Mouse (Mus musculus) gonadal fat pad, adult 2 months (tissue): ENCODE results near the gene Klhl28. TPM values are rescaled to one million over a fixed set of nuclear protein-coding genes. Genes with fewer than 3 reads are reported as not detected.
A peak's percentile ranks its signal among the peaks of the same experiment; 100 is the strongest.

Source experiments
- DNase-seq: peaks from one replicate; pipeline ENCODE4 v3.0.0-alpha.2; 2012; ENCODE audit warnings: low read depth
- polyA plus RNA-seq: library from polyadenylated mRNA; depleted of rRNA; stranded (reverse); fragments of >200 nt; gene quantifications from 2 replicates; pipeline ENCODE4 v1.2.3, GENCODE M21; 2012; rRNA removed

Klhl28 gene
- 3.1 and 3.9 TPM in 2 replicates for polyA plus RNA-seq

DNA sequence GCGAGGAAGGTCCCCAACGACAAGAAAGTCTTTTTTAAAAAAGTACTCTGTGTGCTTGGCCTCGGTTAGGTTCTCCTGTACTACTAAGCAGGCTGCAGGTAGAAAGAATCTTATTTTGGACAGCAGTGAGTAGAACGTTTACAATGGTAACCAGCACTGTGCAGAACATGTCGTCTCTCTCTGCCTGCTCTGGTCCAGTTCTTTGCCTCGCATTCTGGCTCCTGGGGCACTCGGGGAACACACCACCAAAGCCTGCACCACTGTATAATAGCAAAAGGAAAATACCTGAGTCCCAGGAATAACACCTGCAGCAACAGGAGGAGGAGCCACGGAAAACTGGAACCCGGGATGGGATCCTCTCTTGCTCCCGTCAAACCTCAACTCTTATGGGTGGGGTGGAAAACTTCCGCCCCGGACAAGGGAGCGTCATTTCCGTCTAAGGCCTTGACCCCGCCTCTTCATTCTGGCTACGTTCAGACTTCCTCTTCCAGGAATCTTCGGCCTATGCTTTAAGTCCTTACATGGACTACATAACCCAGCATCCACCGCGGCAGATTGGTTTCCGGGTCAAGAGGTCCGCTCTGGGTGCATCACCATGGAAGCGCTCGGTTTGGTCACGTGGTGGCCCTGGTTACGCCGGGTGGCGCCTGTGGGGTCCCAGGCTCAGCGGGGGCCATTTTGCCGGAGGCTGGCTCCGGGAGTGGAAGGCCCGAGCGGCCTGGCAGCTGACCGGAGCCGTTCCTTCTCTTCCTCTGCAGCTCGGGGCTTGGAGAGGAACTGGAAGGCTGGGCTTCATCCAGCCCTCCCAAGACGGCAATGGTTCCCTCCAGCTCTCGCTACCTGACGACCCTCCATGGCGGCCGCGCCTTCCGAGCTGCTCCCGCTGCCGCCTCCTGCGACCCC lies at the start of gene Klhl28, which contains the start of gene Togaram1:
Gene Klhl28, minus strand, starts transcription at position 411 of the 903 bp plus-strand sequence.
Gene Togaram1, plus strand, starts transcription at position 681 of the 903 bp plus-strand sequence.
- DNase-seq, result peak; percentile 93

GRCm38 (mm10) chr12:65007725-65008124 lies 42.4 kb upstream of the Klhl28 start:
- DNase-seq, result no peak

GRCm38 (mm10) chr12:64977518-64977917 lies 12.2 kb upstream of the Klhl28 start:
- no peak for DNase-seq

- no peak for DNase-seq
Measured at GRCm38 (mm10) chr12:64976191-64976590, 10.9 kb upstream of the Klhl28 start.

DNA sequence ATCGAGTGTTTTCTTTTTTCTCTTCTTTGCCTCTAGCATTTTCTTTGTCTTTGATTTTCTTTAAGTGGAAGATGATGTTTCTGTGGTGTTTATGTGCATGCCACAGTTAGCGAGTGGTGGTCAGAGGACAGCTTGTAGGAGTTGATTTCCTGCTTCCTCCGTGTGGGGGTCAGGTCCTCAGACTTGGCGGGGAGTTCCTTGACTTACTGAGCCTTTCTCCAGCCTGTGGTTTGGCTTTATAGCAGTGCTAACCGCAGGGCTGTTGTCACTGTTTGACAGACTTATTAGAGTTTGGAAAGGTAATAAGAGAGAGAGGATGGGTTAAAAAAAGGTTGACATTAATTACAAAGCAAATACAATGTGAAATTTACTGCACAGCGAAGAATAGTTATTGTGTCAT lies 10.2 kb upstream of the Klhl28 start:
- no peak for DNase-seq

DNA sequence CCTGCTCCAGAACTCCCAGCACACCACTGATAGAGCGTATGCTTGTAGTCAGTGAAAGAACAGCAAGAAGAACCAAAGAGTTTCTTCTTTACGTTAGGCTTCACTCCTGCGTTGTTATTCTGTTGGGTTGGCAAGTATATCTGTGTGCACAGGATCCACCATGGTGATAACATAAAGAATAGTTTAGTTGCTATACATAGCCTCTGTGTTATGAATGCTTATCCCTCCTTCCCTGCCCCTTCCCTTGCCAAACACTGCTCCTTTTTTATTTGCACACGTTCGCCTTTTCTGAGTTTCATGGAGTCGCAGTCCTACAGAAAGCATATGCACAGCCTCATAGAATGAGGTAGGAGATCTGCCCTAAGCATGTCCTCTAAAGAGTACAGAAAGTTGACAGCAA lies 6.7 kb upstream of the Klhl28 start:
- DNase-seq, result no peak

GRCm38 (mm10) chr12:64971399-64971798 lies 6.1 kb upstream of the Klhl28 start:
- DNase-seq, result no peak

DNA sequence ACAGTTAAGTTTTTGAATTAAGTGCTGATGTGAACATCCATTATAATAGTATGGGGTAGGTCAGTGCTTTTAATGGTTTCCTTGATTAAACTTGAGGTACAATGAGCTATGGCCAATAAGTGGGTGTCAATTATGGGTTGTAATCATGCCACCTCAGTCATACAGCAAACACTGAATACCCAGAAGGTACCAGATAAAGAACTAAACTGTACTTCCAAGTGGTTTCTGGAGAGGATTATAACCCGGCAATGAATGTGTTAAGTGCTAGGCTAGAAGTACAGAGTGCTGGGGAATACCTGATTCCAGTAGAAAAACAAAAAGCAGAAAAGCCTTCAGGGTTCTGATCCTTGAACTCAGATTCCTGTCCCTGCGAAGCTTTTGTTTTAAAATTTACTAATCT lies 2.7 kb upstream of the Klhl28 start:
- no peak for DNase-seq

- DNase-seq, result no peak
Measured at GRCm38 (mm10) chr12:64967470-64967869, 2.1 kb upstream of the Klhl28 start.

DNA sequence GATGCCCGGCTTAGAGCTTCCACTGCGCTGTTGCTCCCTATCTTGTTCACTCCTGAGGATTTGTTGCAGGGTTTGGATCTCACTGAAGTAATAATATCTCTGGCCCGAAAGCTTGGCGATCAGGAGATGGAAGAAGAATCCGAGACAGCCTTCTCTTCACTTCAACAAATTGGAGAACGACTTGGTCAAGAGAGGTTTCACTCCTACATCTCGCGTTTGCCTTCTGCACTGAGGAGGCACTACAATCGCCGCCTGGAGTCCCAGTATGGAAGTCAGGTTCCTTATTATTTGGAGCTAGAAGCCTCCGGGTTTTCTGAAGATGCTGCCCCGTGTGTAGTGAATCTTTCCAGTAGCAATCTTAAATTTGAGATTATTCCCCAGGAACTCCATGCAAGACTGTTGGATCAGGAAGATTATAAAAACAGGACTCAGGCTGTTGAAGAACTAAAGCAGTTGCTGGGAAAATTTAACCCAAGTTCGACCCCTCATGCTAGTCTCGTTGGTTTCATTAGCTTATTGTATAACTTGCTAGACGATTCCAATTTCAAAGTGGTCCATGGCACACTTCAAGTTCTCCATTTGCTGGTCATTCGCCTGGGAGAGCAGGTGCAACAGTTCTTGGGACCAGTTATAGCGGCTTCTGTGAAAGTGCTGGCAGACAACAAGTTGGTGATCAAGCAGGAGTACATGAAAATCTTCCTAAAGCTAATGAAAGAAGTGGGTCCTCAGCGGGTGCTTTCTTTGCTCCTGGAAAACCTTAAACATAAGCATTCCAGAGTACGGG lies 1.5 kb upstream of the Klhl28 start:
- no peak for DNase-seq

DNA sequence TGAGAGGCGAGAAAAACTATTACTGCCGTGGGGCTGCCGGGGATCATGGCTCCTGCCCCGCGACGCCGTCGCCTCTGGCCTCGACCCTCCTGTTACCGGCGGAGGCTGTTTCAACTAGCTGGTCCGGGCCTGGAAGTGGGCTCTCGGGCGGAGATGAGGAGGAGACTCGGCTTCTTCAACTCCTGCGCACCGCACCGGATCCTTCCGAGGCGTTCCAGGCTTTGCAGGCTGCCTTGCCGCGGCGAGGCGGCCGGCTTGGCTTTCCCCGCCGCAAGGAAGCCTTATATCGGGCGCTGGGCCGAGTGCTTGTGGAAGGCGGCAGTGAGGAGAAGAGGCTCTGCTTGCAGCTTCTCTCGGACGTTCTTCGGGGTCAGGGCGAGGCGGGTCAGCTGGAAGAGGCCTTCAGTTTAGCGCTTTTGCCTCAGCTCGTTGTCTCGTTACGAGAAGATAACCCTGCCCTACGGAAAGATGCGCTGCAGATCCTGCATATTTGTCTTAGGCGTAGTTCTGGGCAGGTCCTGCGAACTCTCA lies 832 bp upstream of the Klhl28 start:
- DNase-seq, result no peak

DNA sequence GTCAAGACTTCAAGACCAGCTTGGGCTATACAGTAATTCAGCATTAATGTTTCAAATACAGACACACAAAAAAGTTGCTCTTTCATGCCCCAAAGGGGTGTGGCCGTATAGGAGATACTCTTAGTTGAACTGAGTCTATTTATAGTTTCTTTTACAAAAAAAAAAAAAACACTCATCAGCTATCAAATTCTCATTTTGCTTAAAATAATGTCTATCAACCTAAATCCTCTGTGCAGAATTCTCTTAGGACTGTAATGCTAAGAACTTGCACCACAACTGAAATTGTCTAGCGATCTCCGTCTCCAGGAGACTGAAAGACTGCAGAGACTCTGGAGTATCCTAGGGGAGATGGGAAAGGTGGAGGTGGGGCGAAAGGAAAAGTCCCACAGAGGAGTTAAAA lies 774 bp downstream of the Klhl28 start:
- DNase-seq, result no peak

DNA sequence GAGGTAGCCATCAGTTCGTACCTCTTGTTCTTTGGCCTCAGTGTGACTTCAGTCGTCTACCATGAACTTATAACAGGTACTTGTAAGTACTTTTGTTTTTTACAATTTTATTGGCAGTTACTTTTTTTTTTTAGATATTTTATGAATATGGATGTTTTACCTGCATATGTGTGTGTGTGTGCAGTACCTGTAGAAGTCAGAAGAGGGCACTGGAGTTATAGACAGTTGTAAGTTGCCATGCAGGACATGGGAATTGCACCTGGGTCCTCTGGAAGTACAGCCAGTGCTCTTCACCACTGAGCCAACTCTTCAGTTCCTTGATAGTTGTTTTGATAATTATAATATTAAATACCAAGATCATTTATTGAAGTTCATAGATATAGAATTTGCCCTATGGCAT lies 27.8 kb downstream of the Klhl28 start:
- DNase-seq, result no peak

DNA sequence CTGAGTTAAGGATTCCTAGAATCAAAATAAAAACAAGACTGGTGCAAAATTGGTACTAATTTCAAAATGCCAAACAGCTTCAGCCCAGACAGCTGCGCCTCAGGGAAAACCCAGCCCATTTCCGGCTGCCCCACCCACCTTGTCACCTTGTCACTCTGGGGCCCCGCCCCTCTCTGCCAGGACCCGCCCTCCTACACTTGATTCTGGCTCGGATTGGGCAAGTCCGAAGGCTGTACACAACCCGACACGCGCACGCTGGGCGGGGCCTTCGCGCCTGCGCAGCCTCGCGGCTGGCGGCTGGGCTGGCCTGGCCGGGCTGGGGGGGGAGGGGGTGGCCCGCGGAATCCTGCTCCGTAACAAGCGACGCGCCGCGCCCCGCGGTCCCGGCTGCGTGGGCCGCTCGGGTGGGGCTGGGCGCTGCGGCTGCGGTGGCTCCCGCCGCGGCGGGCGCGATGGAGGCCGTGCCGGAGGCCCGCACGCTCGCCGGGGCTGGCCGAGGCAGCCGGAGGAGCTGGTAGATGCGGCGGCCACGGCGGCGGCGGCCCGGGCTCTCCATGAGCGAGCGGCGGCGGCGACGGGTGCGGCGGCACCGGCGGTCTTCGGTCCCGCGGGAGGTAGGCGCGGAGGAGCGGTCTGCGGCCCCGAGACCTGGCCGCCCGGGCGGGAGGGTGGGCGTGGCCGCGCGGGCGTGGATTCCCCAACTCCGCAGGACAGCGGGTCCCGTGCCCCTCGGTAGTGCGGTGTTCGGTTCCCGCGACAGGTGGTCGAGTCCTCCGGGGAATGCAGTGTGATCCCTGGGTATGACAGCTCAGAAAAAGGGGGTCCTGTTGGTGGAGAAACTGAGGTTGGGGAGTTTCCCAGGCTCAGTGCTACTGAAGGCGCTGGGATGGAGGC lies 47.5 kb downstream of the Klhl28 start, which contains the start of gene Gm527:
Gene Gm527, plus strand, starts transcription at position 329 of the 894 bp plus-strand sequence.
- DNase-seq, result peak; percentile 68

- DNase-seq, result no peak
Measured at GRCm38 (mm10) chr12:64916735-64917134, 48.6 kb downstream of the Klhl28 start.

- no peak for DNase-seq
Measured at GRCm38 (mm10) chr12:64912996-64913395, 52.3 kb downstream of the Klhl28 start.

DNA sequence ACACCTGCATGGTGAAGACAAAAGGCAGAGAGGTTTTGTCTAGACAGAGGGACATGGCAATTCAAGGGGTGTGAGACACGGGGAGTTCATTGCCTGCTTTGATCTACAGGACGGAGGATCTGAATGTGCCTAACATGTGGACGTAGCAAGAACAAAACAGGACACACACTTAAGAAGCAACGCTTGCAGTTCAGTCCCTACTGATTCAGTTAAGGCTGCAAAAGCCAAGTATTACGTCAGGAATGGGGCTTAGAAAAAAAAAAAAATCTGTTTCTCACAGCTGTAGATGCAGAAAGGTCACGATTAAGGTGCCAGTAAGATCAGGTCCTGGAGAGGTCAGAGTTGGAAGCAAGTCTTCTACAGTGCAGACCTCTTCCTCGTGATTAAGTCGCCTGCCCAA lies 62.1 kb downstream of the Klhl28 start:
- DNase-seq, result no peak

- DNase-seq, result no peak
Measured at GRCm38 (mm10) chr12:64902506-64902905, 62.8 kb downstream of the Klhl28 start.

DNA sequence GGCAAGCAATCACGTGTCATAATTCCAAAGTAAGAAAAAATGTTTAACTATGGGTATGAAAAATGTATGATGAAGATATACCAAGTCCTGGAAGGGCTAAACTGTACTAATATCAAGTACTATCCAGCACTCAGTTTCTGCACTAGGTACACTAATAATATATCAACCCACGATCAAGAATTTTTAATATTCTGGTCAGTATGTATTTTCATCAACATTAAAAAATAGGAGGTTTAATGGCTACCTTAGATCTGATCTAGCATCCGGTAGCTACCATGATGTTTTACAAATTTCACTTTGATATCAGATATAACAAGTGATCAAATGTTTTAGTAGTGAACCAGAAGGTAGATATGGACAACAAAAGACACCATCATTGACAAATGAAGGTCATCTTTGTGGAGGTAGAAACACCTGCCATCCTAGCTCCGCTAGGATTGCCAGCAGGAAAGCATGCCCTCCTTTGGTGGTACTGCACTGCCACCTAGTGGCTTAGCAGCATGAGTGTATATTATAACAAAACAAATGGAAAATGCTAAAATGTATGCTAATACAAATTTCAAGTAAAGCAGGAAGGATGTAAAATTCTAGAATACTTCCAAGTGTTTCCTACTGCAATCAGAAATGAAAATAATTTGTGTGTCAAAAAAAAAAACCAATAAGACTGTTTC lies 68.1 kb downstream of the Klhl28 start:
- DNase-seq, result no peak
